ENCODE assay signal across 10 mouse cellular contexts in genomic region chr2:37963362-37963761, GRCm38 (mm10).
DNase-seq lines count a peak whose midpoint lies in the region; ATAC-seq lines count a peak whose summit lies in the region.
"Had no signal": no experiment of that assay in that cellular context is flagged by ENCODE, and none has a peak within 500 bp of the region (broad histone marks: within the 10 kb centered on the region; RNA-seq: fewer than 3 reads in every experiment).

No protein-coding gene starts in this region.

- H3K4me3 ChIP-seq in kidney, embryonic 16.5 days (ENCODE audit: low read length), result no peak overlapping the region
- no peak overlapping the region for H3K4me3 ChIP-seq in forebrain, embryonic 15.5 days
- no peak overlapping the region for H3K4me3 ChIP-seq in midbrain, embryonic 13.5 days (replicated peaks)
- H3K4me3 ChIP-seq: heart, adult 2 months had no signal

- 0 out of 2 replicates have a peak, but pooled peaks cover 6% of the 10 kb centered on the region for H3K36me3 ChIP-seq in kidney, embryonic 16.5 days (ENCODE audit: insufficient read depth, low read length)
- H3K36me3 ChIP-seq in forebrain, embryonic 15.5 days, result no peaks in the 10 kb centered on the region
- peaks cover 12% of the 10 kb centered on the region; the same call in 1 of the 2 replicates for H3K36me3 ChIP-seq in midbrain, embryonic 13.5 days

- no peak overlapping the region for H3K27ac ChIP-seq in kidney, embryonic 16.5 days (ENCODE audit: low read length)
- H3K27ac ChIP-seq in forebrain, embryonic 15.5 days (replicated peaks), result peak overlapping the region; percentile 53
- H3K27ac ChIP-seq in midbrain, embryonic 13.5 days, result no peak overlapping the region
- H3K27ac ChIP-seq: heart, adult 2 months; liver, embryonic 14.5 days had no signal

- no peak overlapping the region for H3K9ac ChIP-seq in kidney, embryonic 16.5 days (replicated peaks; ENCODE audit: low read length)
- H3K9ac ChIP-seq in forebrain, embryonic 15.5 days (replicated peaks), result no peak overlapping the region
- no peak overlapping the region for H3K9ac ChIP-seq in midbrain, embryonic 13.5 days (replicated peaks)
- H3K9ac ChIP-seq: liver, embryonic 14.5 days had no signal

- no peaks in the 10 kb centered on the region for H3K4me1 ChIP-seq in kidney, embryonic 16.5 days (ENCODE audit: insufficient read depth, low read length)
- H3K4me1 ChIP-seq in forebrain, embryonic 15.5 days, result peaks cover 19% of the 10 kb centered on the region
- peaks cover 6% of the 10 kb centered on the region; the same call in 1 of the 2 replicates for H3K4me1 ChIP-seq in midbrain, embryonic 13.5 days (replicated peaks)

- no peak for ATAC-seq in kidney, embryonic 16.5 days (ENCODE audit: low FRiP score, low TSS enrichment)
- no peak for ATAC-seq in forebrain, embryonic 15.5 days (replicated peaks)
- ATAC-seq in midbrain, embryonic 13.5 days, result 0 out of 2 replicates have a peak, but pooled peaks have one; percentile 43

- DNase-seq in kidney, adult 11 months, result peak; percentile 15
- peak; percentile 48 to 65 for DNase-seq in layer of hippocampus, adult 8-10 months (ENCODE audit: low spot score in 2 of 2)
- no peak for DNase-seq in Muller cell, postnatal 12 days (ENCODE audit: inconsistent ontology term)
- no peak for DNase-seq in thymus, adult 18-20 months
- no peak for DNase-seq in gastrocnemius, adult 8-10 months (ENCODE audit: low spot score in 2 of 2)

- 55% methylated on average over 4 of the region's 4 CpGs for WGBS in kidney, embryonic 16.5 days
- WGBS in forebrain, embryonic 15.5 days, result 11% methylated on average over 4 of the region's 4 CpGs
- WGBS in midbrain, embryonic 13.5 days, result 13% methylated on average over 4 of the region's 4 CpGs

- H3K9me3 ChIP-seq in kidney, embryonic 16.5 days (ENCODE audit: low read length), result no peaks in the 10 kb centered on the region
- H3K9me3 ChIP-seq in forebrain, embryonic 15.5 days, result no peaks in the 10 kb centered on the region
- H3K9me3 ChIP-seq in midbrain, embryonic 13.5 days, result no peaks in the 10 kb centered on the region

- no peak overlapping the region for H3K4me2 ChIP-seq in kidney, embryonic 16.5 days (replicated peaks; ENCODE audit: low read depth, low read length)
- no peak overlapping the region for H3K4me2 ChIP-seq in forebrain, embryonic 15.5 days (replicated peaks)
- no peak overlapping the region for H3K4me2 ChIP-seq in midbrain, embryonic 13.5 days (replicated peaks)

- H3K27me3 ChIP-seq in kidney, embryonic 16.5 days (ENCODE audit: insufficient read depth, low read length), result no peaks in the 10 kb centered on the region
- no peaks in the 10 kb centered on the region for H3K27me3 ChIP-seq in forebrain, embryonic 15.5 days
- no peaks in the 10 kb centered on the region for H3K27me3 ChIP-seq in midbrain, embryonic 13.5 days

Comparison
In these comparisons a context has a peak if more than half of its experiments do, and no peak if none do; other contexts are left out.
1. DNase-seq: peak in kidney, adult 11 months (single experiment) and layer of hippocampus, adult 8-10 months (2 of 2); none in Muller cell, postnatal 12 days (single experiment), thymus, adult 18-20 months (0 of 2) and gastrocnemius, adult 8-10 months (0 of 2).